Mouse (Mus musculus): ENCODE data around the gene Tmc7.

Tmc7 gene

DNA sequence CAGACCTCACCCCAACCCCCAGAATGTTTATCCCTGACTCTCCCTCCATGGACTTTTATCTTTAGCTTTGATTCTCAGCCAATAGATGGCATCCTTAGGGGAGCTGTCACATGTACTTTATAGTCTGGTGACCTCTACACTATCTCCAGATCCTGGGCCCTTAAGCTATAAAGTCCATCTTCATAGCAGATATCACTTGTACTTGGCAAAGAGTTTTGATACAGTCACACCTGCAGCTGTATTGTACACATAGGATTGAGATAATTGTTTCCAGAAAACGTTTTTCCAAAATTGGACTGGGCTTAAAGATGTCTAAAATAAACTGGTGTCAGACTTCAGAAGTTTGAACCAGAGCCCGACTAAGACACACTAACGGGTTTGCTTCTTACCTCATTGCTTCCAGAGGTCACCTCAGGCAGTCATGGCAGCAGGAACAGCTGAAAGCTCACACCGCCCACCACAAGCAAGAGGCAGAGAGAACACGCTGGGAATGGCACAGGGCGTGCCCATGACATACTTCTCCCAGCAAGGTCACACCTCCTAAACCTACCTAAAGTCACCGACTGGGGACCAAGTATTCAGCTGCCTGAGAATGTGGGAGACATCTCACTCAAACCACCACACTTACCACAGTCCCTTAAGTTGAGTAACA lies 84.6 kb downstream of the Tmc7 start:
- no peak for DNase-seq (ENCODE audit: low spot score in 2 of 2)

DNA sequence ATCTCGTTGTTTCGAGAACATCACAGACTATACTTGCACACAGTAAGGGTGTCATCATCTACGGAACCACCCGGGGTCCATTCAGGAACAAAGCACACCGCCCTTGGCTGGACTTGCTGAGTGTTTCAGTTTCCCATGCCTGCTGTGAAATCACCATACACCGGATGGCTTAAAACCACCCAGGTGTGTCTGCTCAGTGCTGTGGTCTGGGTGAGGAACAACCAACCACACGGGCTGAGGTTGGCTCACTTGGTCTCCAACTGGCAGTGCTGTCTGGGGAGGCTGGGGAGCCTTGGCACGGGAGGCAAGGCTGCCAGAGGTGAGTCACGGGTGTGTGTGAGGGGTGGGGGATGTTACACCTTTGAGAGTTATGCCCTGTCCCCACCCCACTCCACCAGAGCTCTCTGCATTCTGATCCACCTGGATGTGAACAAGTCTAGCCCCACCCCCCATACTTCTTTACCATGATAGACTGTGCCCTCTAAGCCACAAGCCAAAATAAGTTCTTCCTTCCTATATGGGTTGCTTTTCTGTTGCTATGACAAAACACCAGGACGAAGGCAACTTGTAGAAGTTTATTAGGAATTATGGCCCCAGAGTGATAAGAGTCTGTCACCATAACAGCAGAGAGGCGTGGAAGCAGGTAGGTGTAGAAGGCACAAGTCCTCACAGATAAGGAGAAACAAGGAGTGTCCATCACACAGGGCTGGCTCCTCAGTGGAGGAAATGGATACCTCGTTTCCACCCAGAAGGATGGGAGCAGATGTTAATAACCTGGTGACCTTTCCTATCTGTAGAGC lies 85.4 kb downstream of the Tmc7 start:
- no peak for DNase-seq (ENCODE audit: low spot score in 2 of 2)

- DNase-seq (ENCODE audit: low spot score in 2 of 2), result no peak
These were observed 89.5 kb downstream of the Tmc7 start for GRCm38 (mm10) chr7:118494892-118495579.

GRCm38 (mm10) chr7:118493892-118494291 lies 90.6 kb downstream of the Tmc7 start:
- DNase-seq (ENCODE audit: low spot score in 2 of 2), result no peak

DNA sequence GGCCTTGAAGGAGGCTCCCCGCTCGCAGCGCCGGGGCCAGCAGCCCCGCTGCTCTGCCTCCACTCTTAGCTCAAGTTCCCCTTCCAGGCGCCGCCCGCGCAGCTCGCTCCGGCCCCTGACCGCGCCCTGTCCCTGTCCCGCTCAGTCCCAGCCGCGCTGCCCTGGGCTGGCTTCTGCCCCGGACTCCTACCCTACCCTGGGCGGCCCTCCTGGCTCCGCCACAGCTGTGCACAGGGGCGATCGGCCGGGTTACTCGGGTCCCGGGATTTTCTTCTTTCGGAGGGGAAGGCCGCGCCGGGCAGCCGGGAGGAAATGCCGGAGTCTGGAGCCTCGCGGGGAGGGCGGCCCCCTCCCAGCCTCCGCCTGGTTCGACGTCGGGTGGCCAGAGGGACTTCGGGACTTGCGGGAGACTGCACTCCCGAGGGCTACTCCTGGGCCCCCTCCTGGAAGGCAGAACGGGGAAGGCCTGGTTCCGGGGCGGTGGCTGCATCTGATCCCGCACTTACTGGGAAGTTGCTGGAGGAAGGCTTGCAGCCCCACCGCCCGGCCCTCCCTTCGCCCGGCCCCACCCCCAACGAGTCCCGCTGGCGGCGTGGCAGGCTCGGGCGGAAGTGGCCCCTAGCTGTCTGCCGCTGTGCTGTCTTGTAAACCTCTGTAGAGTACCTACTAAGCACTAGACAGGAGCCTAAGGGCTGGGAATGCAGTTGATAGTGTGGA lies 92.9 kb downstream of the Tmc7 start, which contains the start of gene Itpripl2:
Itpripl2 (minus strand) TSS at position 545 of the 717 bp plus-strand sequence.
- DNase-seq (ENCODE audit: low spot score in 2 of 2), result peak; percentile 44 to 56

DNA sequence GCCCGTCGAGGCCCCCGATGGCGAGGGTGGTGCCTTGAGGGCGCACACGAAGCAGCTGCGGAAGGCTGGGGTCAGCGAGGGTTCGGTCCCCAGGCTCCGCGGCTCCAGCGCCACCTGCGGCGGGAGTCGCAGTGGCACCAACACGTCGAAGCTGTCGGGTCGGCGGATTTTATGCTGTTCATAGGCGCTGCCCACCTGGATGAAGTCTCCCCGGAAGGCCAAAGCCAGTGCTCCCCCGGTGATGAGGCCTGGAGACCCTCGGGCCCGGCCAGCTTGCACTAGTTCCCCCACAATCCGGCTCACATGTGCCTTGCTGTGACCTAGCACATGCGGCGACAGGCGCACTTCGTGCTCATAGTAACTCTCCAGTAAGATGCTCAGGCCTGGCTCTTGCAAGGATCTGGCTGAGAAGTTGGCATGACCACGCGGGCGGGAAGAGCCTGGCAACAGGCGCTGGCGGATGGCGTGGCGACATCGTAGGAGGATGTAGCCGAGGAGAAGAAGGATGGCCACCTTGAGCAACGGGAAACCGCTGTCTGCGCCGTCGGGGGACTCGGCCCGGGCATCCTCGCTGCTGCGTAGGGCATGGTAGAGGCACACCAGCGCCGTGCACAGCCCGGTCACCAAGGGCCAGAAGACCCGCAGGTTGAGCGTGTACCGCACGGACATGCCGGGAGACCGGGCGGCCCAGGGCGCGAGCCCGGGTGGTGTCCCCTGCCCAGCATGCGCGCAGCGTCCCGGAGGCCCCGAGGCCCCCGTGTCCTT lies 93.7 kb downstream of the Tmc7 start:
- peak; percentile 37 to 39 for DNase-seq (ENCODE audit: low spot score in 2 of 2)

DNA sequence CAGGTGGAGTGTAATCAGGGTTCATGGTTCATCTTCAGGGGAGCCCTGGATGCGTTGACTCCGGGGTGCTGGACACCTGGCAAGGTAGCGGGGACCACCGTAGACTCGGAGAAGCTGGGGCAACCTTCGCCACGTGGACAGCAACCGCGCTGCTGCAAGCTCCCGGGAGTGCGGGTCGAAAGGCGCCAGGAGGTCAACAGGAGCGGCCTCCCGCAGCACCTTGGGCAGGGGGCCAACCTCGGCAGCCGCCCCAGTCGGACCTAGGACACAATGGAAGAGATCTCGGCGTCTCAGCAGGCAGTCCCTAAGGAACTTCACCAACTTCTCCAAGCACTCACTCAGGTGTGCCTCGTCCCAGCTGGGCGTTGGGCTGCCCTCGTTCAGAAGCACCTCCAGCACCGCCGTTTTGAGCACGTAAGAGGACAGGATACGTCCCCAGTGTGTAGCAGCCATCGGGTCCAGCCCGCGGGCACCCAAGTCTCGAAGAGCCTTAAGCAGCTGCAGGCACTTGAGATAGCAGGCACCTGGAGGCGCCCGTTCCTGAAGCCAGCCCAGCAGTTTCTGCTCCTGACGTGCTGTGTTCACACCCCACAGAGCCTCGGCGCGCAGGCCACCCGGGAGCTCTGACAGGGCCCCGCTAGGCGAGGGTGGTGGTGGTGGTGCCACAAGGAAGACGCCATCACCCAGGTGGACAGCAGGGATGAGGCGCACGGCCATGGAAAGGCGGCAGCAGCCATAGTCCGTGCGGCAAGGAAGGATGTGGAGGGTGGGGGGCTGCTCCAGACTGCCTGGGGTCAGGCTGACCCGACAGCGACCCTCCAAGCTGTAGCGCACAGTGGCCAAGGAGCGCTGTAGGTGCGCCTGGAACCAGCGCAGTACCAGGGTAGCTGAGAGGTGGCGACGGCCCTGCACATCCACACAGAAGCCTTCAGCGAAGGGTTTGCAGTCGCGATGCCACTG lies 94.5 kb downstream of the Tmc7 start:
- DNase-seq (ENCODE audit: low spot score in 2 of 2), result no peak

DNA sequence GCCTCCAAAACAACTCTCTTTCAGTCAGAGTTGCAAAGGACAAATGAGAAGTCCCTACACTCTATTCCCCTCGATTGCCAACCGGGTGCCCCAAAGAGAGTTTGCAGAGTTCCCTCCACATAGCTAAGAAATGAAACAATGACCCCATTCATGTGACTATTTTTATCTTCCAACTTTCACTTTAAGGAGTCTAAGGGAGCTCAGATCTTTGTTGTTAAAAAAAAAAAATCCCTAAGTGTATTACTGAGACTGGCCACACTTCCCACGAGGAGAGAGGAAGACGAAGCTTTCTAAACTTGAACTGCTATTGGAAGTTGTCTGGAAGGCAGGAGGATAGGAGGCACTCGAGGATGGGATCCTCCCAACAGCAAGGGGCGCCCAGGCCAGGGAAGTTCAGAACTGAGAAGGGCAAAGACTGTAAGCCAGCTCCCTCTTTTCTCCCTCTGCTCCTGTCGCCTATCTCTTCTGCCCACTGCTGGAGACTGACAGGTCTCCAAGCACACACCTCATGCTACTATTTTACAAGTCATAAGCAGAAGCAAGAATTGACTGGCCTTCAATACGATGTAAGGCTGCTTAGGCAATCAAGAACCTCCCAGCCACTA lies 96.4 kb downstream of the Tmc7 start:
- DNase-seq (ENCODE audit: low spot score in 2 of 2), result no peak

- no peak for DNase-seq (ENCODE audit: low spot score in 2 of 2)
These were observed 97.6 kb downstream of the Tmc7 start for GRCm38 (mm10) chr7:118486917-118487316.

Measured in right cerebral cortex, postnatal 10 days (tissue).